Mouse (Mus musculus) natural killer cell, adult 2 months (primary cell): ENCODE results near the gene Bend6.

Experiments used
- DNase-seq, 2 experiments: peaks; one replicate each; pipeline ENCODE4 v3.0.0; 2022; ENCODE audit warnings: low spot score in 2 of 2

Bend6 gene

DNA sequence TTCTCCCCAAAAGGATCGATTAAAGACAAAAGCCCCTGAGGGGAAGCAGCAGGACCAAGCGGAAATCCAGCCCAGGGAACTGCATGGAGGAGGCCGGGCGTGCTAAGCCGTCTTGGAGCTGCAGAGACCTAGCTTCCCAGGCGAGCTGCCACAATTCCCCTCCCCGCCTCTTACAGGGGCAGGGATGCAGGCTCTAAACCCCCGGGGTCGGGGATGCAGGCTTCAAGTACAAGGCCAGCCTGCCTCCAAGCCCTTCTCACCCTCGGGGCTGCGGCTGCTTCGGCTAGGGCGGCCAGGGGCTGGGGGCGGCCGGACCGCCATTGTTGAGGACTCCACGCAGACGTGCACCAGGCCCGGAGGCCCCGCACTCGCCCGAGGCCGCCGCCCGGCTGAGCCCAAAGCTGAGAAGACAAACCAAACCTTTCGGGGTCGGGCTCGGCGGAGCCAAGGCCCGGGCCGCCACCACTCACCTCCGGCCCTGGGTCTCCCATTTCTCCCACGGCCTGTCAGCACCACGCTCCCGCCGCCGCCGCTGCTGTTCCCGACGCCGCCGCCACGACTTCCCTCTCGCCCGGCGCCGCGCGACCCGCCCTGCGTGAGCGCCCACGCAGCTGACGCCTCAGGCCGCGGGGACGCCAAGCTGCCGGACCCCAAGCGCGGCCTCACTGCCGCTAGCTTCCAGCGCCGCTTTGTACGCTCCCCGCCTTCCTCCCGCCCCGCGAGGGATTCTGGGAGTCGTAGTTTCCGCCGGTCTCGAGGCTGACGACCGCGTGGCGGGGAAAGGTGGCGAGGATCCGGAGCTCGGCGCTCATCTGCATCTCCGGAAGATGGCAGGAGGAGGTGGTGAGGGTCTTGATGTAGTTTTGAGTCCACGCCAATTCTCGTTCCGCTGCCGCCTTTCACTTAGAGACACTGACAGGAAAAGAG is 93.5 kb downstream of the Bend6 start, which contains the start of gene Zfp451:
Zfp451 (minus strand) TSS at position 728 of the 927 bp plus-strand sequence.
- DNase-seq: peak; percentile 71 to 79

DNA sequence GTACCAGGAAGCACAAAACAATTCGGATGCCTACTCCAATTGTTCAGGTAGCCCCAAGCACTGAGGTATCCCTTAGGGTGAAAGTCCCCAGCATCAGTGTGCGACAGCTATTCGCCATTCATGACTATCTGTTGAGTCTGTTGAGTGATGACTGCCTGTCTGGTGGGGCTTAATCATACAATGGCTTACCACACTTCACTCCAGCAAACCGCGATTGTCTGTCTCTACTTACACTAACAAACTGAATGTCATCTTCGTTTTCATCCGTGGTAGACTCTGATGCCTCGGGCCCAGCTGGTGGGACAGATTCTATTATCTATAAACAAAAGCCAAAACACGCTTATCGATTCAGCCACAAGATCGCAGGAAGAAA is 94.1 kb downstream of the Bend6 start:
- DNase-seq: peak; percentile 5 to 10

DNA sequence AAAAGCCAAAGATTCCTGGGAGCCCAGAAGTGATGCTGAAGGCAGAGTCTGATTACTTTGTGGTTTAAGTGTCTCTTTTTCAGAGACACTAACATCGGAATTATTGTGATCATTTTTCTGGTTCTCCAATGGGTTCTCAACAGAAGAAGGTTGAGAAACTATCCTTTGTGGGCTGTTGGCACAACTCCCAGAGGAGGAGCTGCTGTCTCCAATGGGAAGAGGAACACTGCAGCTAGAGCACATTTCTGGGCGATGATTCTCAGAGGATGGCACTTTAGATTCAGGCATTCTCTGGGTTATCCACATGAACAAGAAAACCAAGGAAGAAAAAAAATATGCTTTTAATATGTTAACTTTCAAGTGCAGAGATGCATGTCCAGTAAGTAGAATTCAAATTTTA is 104.3 kb downstream of the Bend6 start:
- no peak for DNase-seq
